Mouse (Mus musculus) right cerebral cortex, postnatal 10 days (tissue): ENCODE measurements at regions not wholly inside any gene's neighbourhood (a gene's known extent, or its start where the extent isn't known, plus 50 kb on each side); places are given as distances from the start of the nearest gene placed in this dataset.

ENCODE experiments used
- DNase-seq, 2 experiments: peaks; one replicate each; pipeline ENCODE4 v3.0.0; 2021; ENCODE audit warnings: low spot score in 2 of 2

DNA sequence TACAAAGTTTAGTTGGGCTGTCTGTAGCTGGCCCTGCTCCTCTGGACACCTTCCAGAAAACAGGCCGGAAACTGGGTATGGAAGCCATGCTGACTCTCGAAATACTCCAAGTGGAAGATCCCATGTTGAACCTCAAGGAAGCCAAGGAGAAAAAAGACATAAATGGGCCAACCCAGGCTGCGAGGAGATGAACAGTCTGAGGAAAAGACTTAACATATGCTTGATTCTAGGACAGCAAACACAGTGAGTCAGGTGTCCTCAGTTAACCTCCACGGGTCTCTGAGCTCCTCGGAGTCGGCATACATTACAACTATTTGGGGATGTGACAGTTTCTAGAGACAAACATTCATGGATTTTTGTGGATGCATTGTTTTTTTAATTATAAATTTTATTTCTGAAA, 60.0 kb upstream of the Msi2 start:
- DNase-seq, result peak in 1 of 2 experiments; percentile 49

DNA sequence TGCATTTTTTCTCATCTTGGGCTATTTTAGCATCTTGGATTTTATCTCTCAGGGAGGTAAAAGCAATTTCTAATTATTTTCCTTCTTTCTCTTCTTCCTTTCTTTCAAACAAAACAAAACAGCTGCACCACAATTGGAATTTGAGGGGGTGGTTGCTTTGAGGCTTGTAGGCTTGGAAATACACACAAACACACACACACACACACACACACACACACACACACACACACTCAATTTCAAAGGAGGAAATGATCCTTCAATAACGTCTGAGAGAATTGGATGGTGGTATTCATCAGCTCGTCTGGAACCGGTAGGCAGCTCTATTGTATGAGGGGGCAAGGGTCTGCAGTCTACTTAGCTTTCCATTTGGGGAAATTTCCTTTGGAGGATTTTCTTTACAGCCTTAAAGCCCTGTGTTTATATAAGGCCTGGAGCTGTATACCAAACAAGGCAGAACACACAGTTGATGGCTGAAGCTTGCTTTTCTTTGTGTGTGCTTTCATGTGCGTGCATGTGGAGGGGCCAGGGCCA, 56.2 kb upstream of the Msi2 start:
- DNase-seq, result no peak

DNA sequence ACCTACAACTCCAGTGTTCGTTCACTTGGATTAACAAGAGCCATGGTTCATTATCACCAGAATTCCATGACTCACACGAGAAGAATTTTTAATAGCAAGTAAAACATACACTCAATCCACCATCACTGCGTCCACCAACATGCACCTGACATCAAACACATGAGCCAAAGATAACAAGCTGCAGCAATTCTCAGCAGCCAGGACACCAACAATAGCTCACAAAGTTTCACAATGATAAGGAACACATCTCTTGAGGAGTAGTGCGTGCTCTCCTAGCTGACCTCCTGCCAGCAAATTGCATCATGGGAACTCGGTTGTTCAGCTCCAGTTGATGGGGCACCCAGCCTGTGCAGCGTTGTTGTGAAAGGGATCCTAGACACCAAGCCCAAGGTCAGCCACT, 55.6 kb upstream of the Msi2 start:
- no peak for DNase-seq

DNA sequence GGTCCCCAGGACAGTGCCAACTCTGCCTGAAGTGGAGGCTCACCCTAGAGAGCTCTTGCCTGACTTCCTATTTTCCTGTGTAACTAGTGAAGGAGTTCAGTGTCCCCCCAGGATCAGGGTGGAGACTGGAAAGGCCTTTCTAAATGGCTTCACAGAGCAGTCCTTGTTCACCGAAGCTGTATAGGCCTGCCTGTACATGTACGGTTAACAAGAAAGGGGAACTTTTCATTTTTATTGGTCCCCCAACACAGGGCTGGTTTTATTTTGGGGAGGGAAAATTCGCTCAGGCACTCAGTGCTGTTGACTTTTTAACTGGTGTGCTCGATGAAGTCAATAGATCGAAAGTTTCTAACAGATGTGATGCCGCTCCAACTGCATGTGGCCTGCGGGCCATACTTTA, 52.1 kb upstream of the Msi2 start:
- DNase-seq, result no peak
